Mouse (Mus musculus) intestine, embryonic 14.5 days (tissue): ENCODE measurements at regions not wholly inside any gene's neighbourhood (a gene's known extent, or its start where the extent isn't known, plus 50 kb on each side); places are given as distances from the start of the nearest gene placed in this dataset.

Source experiments
- ATAC-seq: fragments of 200-750 bp; cut with Nextera tagmentation; replicated peaks from 2 replicates; pipeline ENCODE4 v1.8.0; 2017; ENCODE audit warnings: low read depth, moderate number of reproducible peaks, moderate TSS enrichment, moderate library complexity; ENCODE audit not compliant: low FRiP score, low TSS enrichment
- DNase-seq: peaks from one replicate; pipeline ENCODE4 v3.0.0-alpha.2; 2018; ENCODE audit warnings: low spot score
- H3K27ac ChIP-seq: fragments of 300-500 bp; sonication (generic); 2 replicates; pipeline ENCODE4 v1.5.1; 2014; ENCODE audit warnings: low read depth, mild to moderate bottlenecking, control low read depth
- H3K27me3 ChIP-seq: fragments of 300-500 bp; sonication (generic); replicated peaks from 2 replicates; pipeline ENCODE4 v1.6.1; 2014; ENCODE audit warnings: low read length, control low read depth; ENCODE audit not compliant: control insufficient read depth, insufficient read depth
- H3K36me3 ChIP-seq: fragments of 300-500 bp; sonication (generic); 2 replicates; pipeline ENCODE4 v1.6.1; 2014; ENCODE audit warnings: low read length, control low read depth; ENCODE audit not compliant: control insufficient read depth, insufficient read depth
- H3K4me1 ChIP-seq: fragments of 300-500 bp; sonication (generic); replicated peaks from 2 replicates; pipeline ENCODE4 v1.6.1; 2014; ENCODE audit warnings: low read length, control low read depth, mixed read lengths; ENCODE audit not compliant: control insufficient read depth, insufficient read depth
- H3K4me2 ChIP-seq: fragments of 300-500 bp; sonication (generic); 2 replicates; pipeline ENCODE4 v1.6.1; 2014; ENCODE audit warnings: low read length
- H3K4me3 ChIP-seq: fragments of 300-500 bp; sonication (generic); 2 replicates; pipeline ENCODE4 v1.5.1; 2014; ENCODE audit warnings: low read depth, low read length, control low read depth, mixed read lengths
- H3K9ac ChIP-seq: fragments of 300-500 bp; sonication (generic); 2 replicates; pipeline ENCODE4 v1.6.1; 2014; ENCODE audit warnings: mild to moderate bottlenecking, low read length
- H3K9me3 ChIP-seq: fragments of 300-500 bp; sonication (generic); 2 replicates; pipeline ENCODE4 v1.6.1; 2016; ENCODE audit warnings: low read length, control low read depth; ENCODE audit not compliant: control insufficient read depth
- WGBS: fragments of 180-500 bp; shearing (Covaris S2); extraction: QIAGEN DNeasy Blood & Tissue Kit; methylation state at CpG from one replicate; pipeline ENCODE4 v1.1.7; 2014; 5-methylcytosine and 5-hydroxymethylcytosine counted together

DNA sequence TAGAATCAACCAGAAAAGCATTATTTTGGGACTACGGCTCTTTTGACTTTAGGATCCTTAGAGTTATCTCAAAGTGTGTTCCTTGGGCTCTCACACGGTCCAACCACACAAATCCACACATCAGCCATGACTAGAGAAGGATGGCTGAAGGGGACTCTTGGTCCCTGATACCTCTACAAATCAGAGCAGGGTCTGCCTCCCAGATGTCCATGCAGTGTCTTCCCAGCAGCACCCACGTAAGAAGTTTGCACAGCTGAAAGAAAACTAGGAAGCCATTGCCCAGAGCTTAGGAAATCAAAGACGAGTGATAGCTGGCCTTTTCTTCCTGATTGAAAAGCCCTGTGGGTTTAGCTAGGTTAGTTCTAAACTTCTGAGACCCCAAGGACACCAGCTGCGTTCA lies 84.1 kb downstream of the Gm21962 start:
- ATAC-seq (no peak), DNase-seq (no peak)
- H3K9ac ChIP-seq: no peak overlapping the region
- no peaks in the 10 kb centered on the region for H3K36me3 ChIP-seq
- no peaks in the 10 kb centered on the region for H3K9me3 ChIP-seq
- no peak overlapping the region for H3K27ac ChIP-seq
- H3K4me3 ChIP-seq: no peak overlapping the region
- 84% methylated on average over 5 of the region's 5 CpGs for WGBS
- no peaks in the 10 kb centered on the region for H3K27me3 ChIP-seq
- H3K4me2 ChIP-seq: no peak overlapping the region
- peaks cover 4% of the 10 kb centered on the region for H3K4me1 ChIP-seq

DNA sequence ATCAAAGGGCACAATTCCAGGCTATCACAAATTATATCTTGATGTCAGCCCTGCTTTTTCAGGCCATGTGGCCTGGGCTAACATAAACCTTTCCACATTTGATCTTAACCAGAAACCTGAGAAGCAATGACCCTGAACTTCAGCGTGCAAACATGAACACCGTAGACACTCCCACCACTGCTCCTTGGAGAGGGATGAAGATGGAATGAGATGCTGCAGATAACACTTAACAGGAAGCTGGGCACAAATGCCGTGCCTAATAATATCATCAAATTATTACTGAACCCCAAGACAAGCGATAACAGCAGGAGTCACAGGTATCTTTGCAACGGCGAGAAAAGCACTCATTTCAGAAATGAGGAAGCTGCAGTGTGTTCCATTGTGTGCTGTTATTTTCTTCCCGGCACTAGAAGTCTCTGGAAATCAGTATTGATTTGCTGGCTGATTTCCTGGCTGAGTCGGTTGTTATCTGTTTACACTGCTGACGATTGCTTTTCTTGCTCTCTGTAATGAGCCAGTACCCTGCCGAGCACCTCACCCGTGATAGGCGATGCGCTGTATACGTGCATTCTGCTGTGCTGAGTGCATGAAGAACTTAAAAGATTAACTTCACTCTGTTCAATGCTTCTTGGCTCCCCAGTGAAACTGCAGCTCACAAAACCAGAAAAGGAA lies 91.0 kb downstream of the Gm21962 start:
- no peaks in the 10 kb centered on the region for H3K9me3 ChIP-seq
- H3K9ac ChIP-seq: no peak overlapping the region
- H3K27ac ChIP-seq: no peak overlapping the region
- no peak for DNase-seq
- no peak; the same call in 1 of the 2 replicates for ATAC-seq
- H3K4me3 ChIP-seq: no peak overlapping the region
- peak overlapping the region; percentile 28; the same call in 1 of the 2 replicates for H3K4me2 ChIP-seq
- no peaks in the 10 kb centered on the region for H3K27me3 ChIP-seq
- no peaks in the 10 kb centered on the region for H3K4me1 ChIP-seq
- no peaks in the 10 kb centered on the region for H3K36me3 ChIP-seq
- 34% methylated on average over 14 of the region's 14 CpGs for WGBS

DNA sequence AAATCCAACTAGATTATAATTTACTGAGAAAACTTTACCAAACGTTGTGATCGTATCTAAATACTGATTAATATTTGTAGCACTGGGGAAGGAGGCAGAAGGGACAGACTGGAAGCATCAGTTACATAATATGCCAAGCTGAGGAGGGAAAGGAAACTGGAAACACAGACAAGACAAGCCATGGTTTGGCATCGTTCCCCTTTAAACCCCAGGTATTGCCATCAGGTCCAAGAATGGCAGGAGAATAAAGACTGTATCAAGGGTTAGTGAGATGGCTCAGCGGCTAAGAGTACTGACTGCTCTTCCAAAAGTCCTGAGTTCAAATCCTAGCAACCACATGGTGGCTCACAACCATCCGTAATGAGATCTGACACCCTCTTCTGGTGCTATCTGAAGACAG lies 92.1 kb downstream of the Gm21962 start:
- WGBS: 86% methylated on average over 5 of the region's 5 CpGs
- Histone ChIP-seq H3K36me3 (no peaks in the 10 kb centered on the region), H3K27ac (no peak overlapping the region), H3K4me3 (no peak overlapping the region), H3K4me1 (no peaks in the 10 kb centered on the region), H3K4me2 (no peak overlapping the region), H3K9me3 (no peaks in the 10 kb centered on the region), H3K9ac (no peak overlapping the region), H3K27me3 (no peaks in the 10 kb centered on the region)
- no peak for ATAC-seq
- DNase-seq: no peak

DNA sequence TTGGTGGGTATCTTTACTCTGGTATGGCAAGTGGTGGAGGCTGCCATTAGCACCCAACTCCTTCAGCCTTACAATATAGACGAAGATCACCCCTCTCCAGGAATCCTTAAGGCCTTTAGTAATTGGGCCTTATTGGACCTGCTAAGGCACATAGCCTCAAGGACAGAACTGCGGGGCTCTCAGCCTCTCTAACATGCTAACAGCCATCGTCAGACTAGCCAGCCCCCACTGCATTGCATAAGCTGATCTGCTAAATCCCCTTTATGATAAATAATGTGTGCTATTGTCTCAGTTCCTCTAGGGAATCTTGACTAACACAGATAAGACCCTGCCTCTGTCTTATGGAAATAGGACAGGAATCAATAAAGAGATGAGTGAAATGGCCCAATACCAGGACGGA lies 95.7 kb upstream of the H2afz start:
- H3K4me1 ChIP-seq: no peaks in the 10 kb centered on the region
- no peak overlapping the region for H3K4me3 ChIP-seq
- no peaks in the 10 kb centered on the region for H3K9me3 ChIP-seq
- H3K4me2 ChIP-seq: no peak overlapping the region
- no peak overlapping the region for H3K27ac ChIP-seq
- ATAC-seq (no peak), DNase-seq (no peak)
- H3K36me3 ChIP-seq: no peaks in the 10 kb centered on the region
- H3K9ac ChIP-seq: no peak overlapping the region
- no peaks in the 10 kb centered on the region for H3K27me3 ChIP-seq
- WGBS: 80% methylated on average over 4 of the region's 4 CpGs

DNA sequence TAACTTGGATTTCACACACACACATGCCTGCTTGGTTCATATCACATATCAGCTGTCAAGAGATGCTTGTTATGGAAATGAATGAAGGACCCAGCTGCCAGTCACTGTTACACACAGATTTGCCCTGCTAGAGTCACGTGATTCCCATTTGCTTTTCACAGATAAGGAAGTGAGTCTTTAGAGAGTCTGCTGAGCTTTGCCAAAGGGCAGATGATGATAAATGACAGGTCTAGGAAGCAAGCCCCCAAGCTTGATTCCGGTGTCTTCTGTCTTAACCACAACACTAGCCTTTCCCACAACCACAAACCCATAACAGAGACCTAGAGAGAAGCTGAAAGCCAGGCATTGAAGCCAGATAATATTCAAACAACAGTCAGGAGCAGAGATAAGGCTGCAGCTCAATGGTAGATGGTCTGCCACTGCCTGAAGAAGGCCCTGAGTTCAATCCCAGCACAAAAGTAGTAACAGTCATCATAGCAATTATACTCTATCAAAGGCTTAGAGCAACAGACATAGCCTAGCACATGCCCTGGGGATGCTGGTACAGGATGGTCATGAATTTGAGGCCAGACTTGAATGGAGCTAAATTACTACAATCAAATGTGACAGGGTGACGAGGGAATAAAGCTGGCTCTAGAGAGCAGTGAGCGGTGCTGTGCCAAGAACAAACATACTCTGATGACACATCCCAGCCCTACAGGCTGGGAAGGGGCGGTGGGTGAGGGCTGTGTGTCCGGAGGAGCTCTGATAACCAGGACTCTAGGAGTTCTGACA lies 89.0 kb upstream of the H2afz start:
- H3K9me3 ChIP-seq: no peaks in the 10 kb centered on the region
- peaks cover 8% of the 10 kb centered on the region for H3K27me3 ChIP-seq
- DNase-seq (no peak), ATAC-seq (no peak)
- H3K9ac ChIP-seq: no peak overlapping the region
- H3K4me1 ChIP-seq: no peaks in the 10 kb centered on the region
- H3K4me3 ChIP-seq: no peak overlapping the region
- no peak overlapping the region for H3K4me2 ChIP-seq
- no peak overlapping the region for H3K27ac ChIP-seq
- 66% methylated on average over 6 of the region's 6 CpGs for WGBS
- no peaks in the 10 kb centered on the region for H3K36me3 ChIP-seq

DNA sequence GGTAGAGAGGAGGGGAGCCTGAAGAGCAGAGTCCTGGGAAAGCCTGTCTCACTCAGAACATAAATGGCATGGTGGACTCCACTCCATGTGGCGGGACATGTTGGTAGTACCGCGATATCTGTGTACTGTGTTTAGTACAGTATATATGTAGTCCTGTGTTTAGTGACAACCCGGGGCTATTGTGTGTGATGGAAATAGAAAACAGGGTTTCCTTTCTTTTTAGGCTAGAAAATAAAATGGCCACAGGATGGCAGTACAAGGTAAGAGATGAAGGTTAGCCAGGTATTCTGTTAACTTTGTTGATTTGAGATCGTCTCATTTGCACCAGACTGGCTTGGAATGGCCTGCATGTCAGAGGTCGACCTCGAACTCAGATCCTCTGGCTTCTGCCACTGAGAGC lies 86.2 kb upstream of the H2afz start:
- H3K27ac ChIP-seq: no peak overlapping the region
- H3K27me3 ChIP-seq: peaks cover 8% of the 10 kb centered on the region
- H3K9ac ChIP-seq: no peak overlapping the region
- DNase-seq (no peak), ATAC-seq (0 out of 2 replicates have a peak, but pooled peaks have one; percentile 40)
- no peaks in the 10 kb centered on the region for H3K4me1 ChIP-seq
- H3K9me3 ChIP-seq: no peaks in the 10 kb centered on the region
- WGBS: 33% methylated on average over 7 of the region's 7 CpGs
- peak overlapping the region; percentile 13; the same call in 1 of the 2 replicates for H3K4me2 ChIP-seq
- H3K4me3 ChIP-seq: no peak overlapping the region
- H3K36me3 ChIP-seq: no peaks in the 10 kb centered on the region

DNA sequence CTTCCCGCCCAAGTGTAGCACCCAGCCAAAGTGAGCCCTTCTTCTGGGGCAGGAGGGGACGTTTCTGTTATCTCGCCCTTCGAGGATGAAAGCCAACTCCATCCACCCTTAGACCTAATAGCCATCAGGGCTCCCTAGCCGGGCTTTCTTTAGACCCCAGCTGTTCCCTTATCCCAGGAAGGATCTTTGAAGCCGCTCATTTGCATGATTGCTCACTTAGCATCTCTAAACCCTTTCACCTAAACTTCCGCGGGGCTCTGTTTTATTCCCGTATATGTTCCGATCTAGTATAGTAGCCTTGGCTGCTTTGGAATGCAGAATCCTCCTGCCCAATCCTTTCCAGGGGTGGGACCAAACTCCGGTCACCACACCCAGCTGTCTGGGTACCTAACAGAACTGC lies 84.3 kb upstream of the H2afz start:
- no peak overlapping the region for H3K27ac ChIP-seq
- no peak overlapping the region for H3K4me3 ChIP-seq
- no peaks in the 10 kb centered on the region for H3K4me1 ChIP-seq
- no peak overlapping the region for H3K9ac ChIP-seq
- no peaks in the 10 kb centered on the region for H3K36me3 ChIP-seq
- peaks cover 8% of the 10 kb centered on the region for H3K27me3 ChIP-seq
- ATAC-seq: 0 out of 2 replicates have a peak, but pooled peaks have one; percentile 38
- no peak overlapping the region for H3K4me2 ChIP-seq
- DNase-seq: no peak
- WGBS: 6% methylated on average over 11 of the region's 11 CpGs
- no peaks in the 10 kb centered on the region for H3K9me3 ChIP-seq

DNA sequence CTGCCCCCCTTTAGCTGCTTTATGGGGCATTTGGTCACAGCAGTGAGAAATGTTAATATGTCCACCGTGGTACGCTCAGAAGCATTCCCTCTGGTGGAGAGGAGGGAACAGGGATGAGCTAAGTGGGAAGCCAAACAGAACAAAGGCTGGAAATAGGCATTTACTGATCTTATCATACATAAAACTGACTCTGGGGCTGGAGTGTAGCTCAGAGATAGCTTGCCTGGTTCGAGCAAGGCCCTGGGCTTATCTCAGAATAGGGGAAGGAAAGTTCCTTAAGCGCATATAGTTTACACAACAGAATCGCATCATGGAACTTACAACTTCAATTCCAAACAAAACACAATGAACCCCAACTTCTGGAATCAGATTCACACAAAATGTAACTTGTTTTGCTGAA lies 81.5 kb upstream of the H2afz start:
- Histone ChIP-seq H3K27ac (no peak overlapping the region), H3K27me3 (peaks cover 8% of the 10 kb centered on the region), H3K4me3 (no peak overlapping the region), H3K4me1 (no peaks in the 10 kb centered on the region), H3K9me3 (no peaks in the 10 kb centered on the region), H3K9ac (no peak overlapping the region), H3K36me3 (no peaks in the 10 kb centered on the region), H3K4me2 (no peak overlapping the region)
- ATAC-seq (no peak), DNase-seq (no peak)
- 71% methylated on average over 5 of the region's 5 CpGs for WGBS
